Mouse (Mus musculus): ENCODE data around the gene Tm9sf1. TPM values are rescaled to one million over a fixed set of nuclear protein-coding genes. Genes with fewer than 3 reads are reported as not detected.
A peak's percentile ranks its signal among the peaks of the same experiment; 100 is the strongest.

Tm9sf1 gene
- total RNA-seq, 4 experiments from 2014 or later = 37.5 to 45.6 (median 38.9) TPM

DNA sequence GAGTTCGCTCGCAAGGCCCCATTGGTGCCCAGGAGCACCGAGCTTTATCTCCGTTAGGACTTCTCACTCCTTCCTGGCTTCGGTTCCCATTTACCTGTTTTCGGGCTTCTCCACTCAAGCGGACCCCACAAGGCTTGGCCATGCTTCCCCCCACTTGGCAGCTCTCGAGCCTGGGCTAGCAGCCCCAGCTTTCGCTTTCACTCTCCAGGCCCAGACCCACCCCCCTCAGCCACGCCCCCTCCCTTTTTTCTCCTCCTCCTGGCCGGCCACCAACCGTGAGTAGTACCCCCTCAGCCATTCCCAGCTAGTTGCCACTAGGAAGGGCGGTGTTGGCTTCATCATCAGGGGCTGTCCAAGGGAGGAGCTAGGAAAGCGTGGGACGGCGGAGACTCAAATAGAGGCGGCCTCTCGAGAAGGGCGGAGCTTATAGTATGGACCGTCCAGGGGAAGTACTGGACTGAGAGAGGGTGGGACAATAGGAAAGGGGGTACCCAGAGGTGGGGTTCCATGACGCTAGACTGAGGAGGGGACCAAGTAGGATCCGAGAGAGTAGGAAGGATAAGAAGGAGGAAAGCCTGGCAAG lies 52.8 kb downstream of the Tm9sf1 start, which contains the start of gene Psme2:
Gene Psme2, minus strand, starts transcription at position 366 of the 583 bp plus-strand sequence.
- peak in 1 of 2 experiments; percentile 95 for DNase-seq (ENCODE audit: low spot score in 2 of 2)

DNA sequence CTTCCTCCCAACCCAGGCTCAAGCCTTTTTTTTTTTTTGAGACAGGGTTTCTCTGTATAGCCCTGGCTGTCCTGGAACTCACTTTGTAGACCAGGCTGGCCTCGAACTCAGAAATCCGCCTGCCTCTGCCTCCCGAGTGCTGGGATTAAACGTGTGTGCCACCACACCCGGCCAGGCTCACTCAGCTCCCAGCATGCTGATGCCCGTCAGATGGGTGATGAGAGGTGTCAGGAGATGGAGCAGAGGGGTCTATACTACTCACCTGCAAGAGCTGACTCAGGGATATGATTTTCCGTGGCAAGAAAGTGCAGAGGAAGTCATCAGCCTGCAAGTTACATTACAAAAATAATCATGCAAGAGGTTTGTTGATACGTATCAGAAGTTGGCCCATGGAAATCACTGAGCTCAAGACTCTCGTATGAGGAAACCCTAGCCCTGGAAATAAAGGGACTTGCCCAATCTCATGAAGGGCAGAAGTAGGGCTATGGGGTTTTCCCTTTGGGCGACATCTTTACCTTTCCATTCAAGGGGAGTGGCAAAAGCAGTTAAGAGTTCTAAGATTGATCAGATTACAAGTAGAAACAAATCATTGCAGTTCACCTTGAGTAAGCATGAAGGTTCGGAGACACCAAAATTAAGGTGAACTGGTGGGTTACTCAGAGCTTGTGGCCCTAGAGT lies 53.7 kb downstream of the Tm9sf1 start:
- DNase-seq (ENCODE audit: low spot score in 2 of 2) = no peak

DNA sequence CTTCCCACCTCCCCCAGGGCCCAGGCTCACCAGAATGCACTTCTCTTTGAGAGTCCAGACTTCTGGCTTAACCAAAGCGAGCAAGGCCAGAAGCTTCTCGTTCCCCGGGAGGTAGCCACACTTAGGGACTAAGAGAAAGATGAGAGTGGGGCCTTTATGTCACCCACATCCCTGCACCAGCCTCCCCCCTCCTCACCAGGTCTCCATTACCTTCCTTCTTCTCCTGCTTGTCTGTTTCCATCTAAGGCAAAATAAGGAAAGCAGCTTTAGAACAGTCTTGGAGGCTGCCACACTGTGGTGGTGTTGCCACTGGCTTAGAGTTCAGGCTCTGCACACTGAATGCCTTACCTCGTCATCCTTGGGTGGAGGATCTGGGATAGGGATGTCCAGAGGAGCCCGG lies 54.3 kb downstream of the Tm9sf1 start:
- no peak for DNase-seq (ENCODE audit: low spot score in 2 of 2)

DNA sequence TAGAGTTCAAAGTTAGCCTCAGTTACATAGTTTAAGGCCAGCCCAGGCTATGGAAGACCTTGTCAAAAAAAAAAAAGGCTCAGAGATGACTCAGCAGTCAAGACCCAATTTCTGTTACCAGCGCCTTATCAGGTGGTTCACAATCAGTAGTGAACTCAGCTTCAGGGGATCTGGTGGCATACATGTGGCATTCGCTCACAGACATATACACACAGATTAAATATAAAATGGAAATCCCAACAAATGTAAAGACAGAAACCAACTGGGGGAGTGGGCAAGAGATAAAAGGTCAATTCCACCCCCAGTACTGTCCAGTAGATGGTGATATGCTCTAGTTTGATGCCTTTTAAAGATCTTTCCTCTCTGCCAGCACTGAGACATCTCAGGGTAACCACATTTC lies 57.5 kb downstream of the Tm9sf1 start:
- DNase-seq (ENCODE audit: low spot score in 2 of 2) = no peak

Other genes starting within 250 kb of the Tm9sf1 start
- 10 to 100 TPM; 17.2 to 28.5 (median 20.8) TPM for gene Dhrs4, start 165.0 kb downstream of the Tm9sf1 start, total RNA-seq (2022)
- 10 to 100 TPM; 39.6 to 50.3 (median 42.5) TPM for gene Carmil3, start 153.2 kb downstream of the Tm9sf1 start, total RNA-seq (2022)
- gene Cpne6, start 133.4 kb downstream of the Tm9sf1 start, total RNA-seq (2022) = 100 to 1,000 TPM; 151 to 192 (median 180) TPM
- gene Nrl, start 118.8 kb downstream of the Tm9sf1 start, total RNA-seq (2022) = under 1 TPM; 0.46 to 0.82 (median 0.69) TPM
- gene Pck2, start 103.5 kb downstream of the Tm9sf1 start, total RNA-seq (2022) = 10 to 100 TPM; 25.2 to 29.7 (median 27.7) TPM
- 10 to 100 TPM; 83.5 to 91.6 (median 85.1) TPM for gene Dcaf11, start 83.8 kb downstream of the Tm9sf1 start, total RNA-seq (2022)
- gene A730061H03Rik, start 83.4 kb downstream of the Tm9sf1 start, total RNA-seq (2022) = under 1 TPM in 2 of 4 experiments, not detected in 2; 0.84 to 0.98 TPM
- gene Fitm1, start 68.2 kb downstream of the Tm9sf1 start, total RNA-seq (2022) = not detected
- 10 to 100 TPM; 53.6 to 63.7 (median 58.8) TPM for gene Psme1, start 65.7 kb downstream of the Tm9sf1 start, total RNA-seq (2022)
- gene Emc9, start 58.5 kb downstream of the Tm9sf1 start, total RNA-seq (2022) = 10 to 100 TPM; 46.3 to 59.7 (median 50.8) TPM
- 10 to 100 TPM; 50.2 to 74.0 (median 51.3) TPM for gene Psme2, start 52.7 kb downstream of the Tm9sf1 start, total RNA-seq (2022)
- 10 to 100 TPM; 31.4 to 46.1 (median 38.0) TPM for gene Rnf31, start 52.1 kb downstream of the Tm9sf1 start, total RNA-seq (2022)
- 10 to 100 TPM in 2 of 4 experiments, 1 to 10 TPM in 2; 7.5 to 15.2 (median 11.2) TPM for gene Irf9, start 40.2 kb downstream of the Tm9sf1 start, total RNA-seq (2022)
- gene Rec8, start 25.8 kb downstream of the Tm9sf1 start, total RNA-seq (2022) = 1 to 10 TPM; 1.5 to 4.9 (median 3.7) TPM
- 100 to 1,000 TPM; 122 to 146 (median 132) TPM for gene Ipo4, start 7.8 kb downstream of the Tm9sf1 start, total RNA-seq (2022)
- gene Gm49378, start 5.9 kb downstream of the Tm9sf1 start, total RNA-seq (2022) = 1 to 10 TPM; 3.5 to 4.2 (median 4.0) TPM
- gene Tssk4, start 6.4 kb upstream of the Tm9sf1 start, total RNA-seq (2022) = 1 to 10 TPM in 1 of 4 experiments, under 1 TPM in 3; 0.53 to 1.2 (median 0.89) TPM
- gene Mdp1, start 16.7 kb upstream of the Tm9sf1 start, total RNA-seq (2022) = 10 to 100 TPM; 40.7 to 48.1 (median 44.1) TPM
- gene Gmpr2, start 28.1 kb upstream of the Tm9sf1 start, total RNA-seq (2022) = 10 to 100 TPM; 19.9 to 24.2 (median 22.4) TPM
- 100 to 1,000 TPM; 310 to 370 (median 342) TPM for gene Nedd8, start 28.3 kb upstream of the Tm9sf1 start, total RNA-seq (2022)
- 10 to 100 TPM; 16.3 to 18.2 (median 18.0) TPM for gene Tinf2, start 38.0 kb upstream of the Tm9sf1 start, total RNA-seq (2022)
- gene Tgm1, start 70.1 kb upstream of the Tm9sf1 start, total RNA-seq (2022) = 1 to 10 TPM in 2 of 4 experiments, not detected in 2; 1.1 to 1.4 TPM
- gene Rabggta, start 78.5 kb upstream of the Tm9sf1 start, total RNA-seq (2022) = 10 to 100 TPM; 52.2 to 54.7 (median 54.0) TPM
- gene Dhrs1, start 101.9 kb upstream of the Tm9sf1 start, total RNA-seq (2022) = 100 to 1,000 TPM in 2 of 4 experiments, 10 to 100 TPM in 2; 86.1 to 119 (median 97.8) TPM
- gene Nop9, start 101.9 kb upstream of the Tm9sf1 start, total RNA-seq (2022) = 10 to 100 TPM in 3 of 4 experiments, 1 to 10 TPM in 1; 9.7 to 11.8 (median 11.0) TPM
- 1 to 10 TPM; 1.5 to 3.1 (median 2.4) TPM for gene Cideb, start 114.7 kb upstream of the Tm9sf1 start, total RNA-seq (2022)
- gene Ltb4r2, start 117.6 kb upstream of the Tm9sf1 start, total RNA-seq (2022) = under 1 TPM; 0.21 to 0.28 (median 0.25) TPM
- gene Ltb4r1, start 122.2 kb upstream of the Tm9sf1 start, total RNA-seq (2022) = under 1 TPM in 3 of 4 experiments, not detected in 1; 0.26 to 0.65 (median 0.53) TPM
- 1 to 10 TPM; 3.3 to 6.2 (median 4.7) TPM for gene Adcy4, start 140.3 kb upstream of the Tm9sf1 start, total RNA-seq (2022)
- gene Ripk3, start 145.1 kb upstream of the Tm9sf1 start, total RNA-seq (2022) = under 1 TPM in 2 of 4 experiments, not detected in 2; 0.73 to 0.98 TPM
- gene Nfatc4, start 179.3 kb upstream of the Tm9sf1 start, total RNA-seq (2022) = 1 to 10 TPM; 1.0 to 2.7 (median 2.1) TPM
- 10 to 100 TPM in 2 of 4 experiments, 1 to 10 TPM in 2; 7.3 to 13.3 (median 11.3) TPM for gene Nynrin, start 210.2 kb upstream of the Tm9sf1 start, total RNA-seq (2022)
- under 1 TPM; 0.09 to 0.52 (median 0.23) TPM for gene Cbln3, start 240.6 kb upstream of the Tm9sf1 start, total RNA-seq (2022)
- gene Khnyn, start 241.1 kb upstream of the Tm9sf1 start, total RNA-seq (2022) = 10 to 100 TPM; 12.7 to 15.8 (median 13.0) TPM

Data from left cerebral cortex, adult 8-10 months (tissue).